Mouse (Mus musculus): ENCODE measurements at regions not wholly inside any gene's neighbourhood (a gene's known extent, or its start where the extent isn't known, plus 50 kb on each side); places are given as distances from the start of the nearest gene placed in this dataset.

- ATAC-seq (ENCODE audit: insufficient read depth): no peak
- Histone ChIP-seq H3K27me3 (ENCODE audit: insufficient read depth, low read length) (no peaks in the 10 kb centered on the region), H3K4me3 (ENCODE audit: low read depth, low read length) (no peak overlapping the region), H3K4me2 (no peak overlapping the region), H3K9me3 (ENCODE audit: low read depth, low read length) (no peaks in the 10 kb centered on the region), H3K9ac (no peak overlapping the region), H3K27ac (ENCODE audit: low read depth) (no peak overlapping the region), H3K4me1 (ENCODE audit: insufficient read depth) (no peaks in the 10 kb centered on the region), H3K36me3 (ENCODE audit: insufficient read depth) (no peaks in the 10 kb centered on the region)
- TF ChIP-seq CTCF (IDR thresholded peaks at IDR 0.05; ENCODE audit: low read depth): no peak
- 69% methylated on average over 2 of the region's 2 CpGs for WGBS
- no peak for DNase-seq
Observed at GRCm38 (mm10) chr1:151109333-151109732, 73.0 kb upstream of the Gm47985 start.

GRCm38 (mm10) chr1:151110412-151110811 lies 71.9 kb upstream of the Gm47985 start:
- WGBS: 66% methylated on average over 4 of the region's 4 CpGs

DNA sequence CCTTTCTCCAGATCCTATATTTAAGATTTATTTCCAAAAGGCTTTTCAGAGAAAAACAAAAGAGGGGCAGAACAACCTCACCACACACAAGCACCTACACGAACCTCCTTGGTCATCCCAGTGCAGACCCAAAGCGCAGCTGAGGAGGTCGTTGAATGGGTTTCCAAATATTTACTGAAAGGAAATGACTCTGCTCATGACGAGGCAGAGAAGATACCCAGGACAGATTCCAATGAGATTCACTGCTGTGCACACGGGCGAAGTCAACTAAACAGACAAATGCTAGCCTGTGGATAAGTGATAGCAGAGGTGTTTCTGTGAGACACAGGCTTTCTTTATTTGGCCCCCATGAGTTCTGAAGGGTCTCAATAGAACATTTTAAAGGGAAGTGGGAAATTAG lies 70.7 kb upstream of the Gm47985 start:
- Histone ChIP-seq H3K4me2 (no peak overlapping the region), H3K36me3 (ENCODE audit: insufficient read depth) (no peaks in the 10 kb centered on the region), H3K9ac (no peak overlapping the region), H3K9me3 (ENCODE audit: low read depth, low read length) (no peaks in the 10 kb centered on the region), H3K27me3 (ENCODE audit: insufficient read depth, low read length) (no peaks in the 10 kb centered on the region), H3K4me1 (ENCODE audit: insufficient read depth) (no peaks in the 10 kb centered on the region), H3K27ac (ENCODE audit: low read depth) (no peak overlapping the region), H3K4me3 (ENCODE audit: low read depth, low read length) (no peak overlapping the region)
- 18% methylated on average over 6 of the region's 6 CpGs for WGBS
- no peak for DNase-seq
- no peak for TF ChIP-seq CTCF (IDR thresholded peaks at IDR 0.05; ENCODE audit: low read depth)
- ATAC-seq (ENCODE audit: insufficient read depth): no peak

More at GRCm38 (mm10) chr1:151110412-151110811, 71.9 kb upstream of the Gm47985 start:
- Histone ChIP-seq H3K9me3 (ENCODE audit: low read depth, low read length) (no peaks in the 10 kb centered on the region), H3K4me2 (no peak overlapping the region), H3K27me3 (ENCODE audit: insufficient read depth, low read length) (no peaks in the 10 kb centered on the region), H3K36me3 (ENCODE audit: insufficient read depth) (no peaks in the 10 kb centered on the region), H3K9ac (no peak overlapping the region), H3K27ac (ENCODE audit: low read depth) (no peak overlapping the region), H3K4me1 (ENCODE audit: insufficient read depth) (no peaks in the 10 kb centered on the region), H3K4me3 (ENCODE audit: low read depth, low read length) (no peak overlapping the region)
- ATAC-seq (ENCODE audit: insufficient read depth) (no peak), DNase-seq (peak; percentile 15)
- no peak for TF ChIP-seq CTCF (IDR thresholded peaks at IDR 0.05; ENCODE audit: low read depth)

GRCm38 (mm10) chr1:151112390-151112789 lies 69.9 kb upstream of the Gm47985 start:
- Histone ChIP-seq H3K27ac (ENCODE audit: low read depth) (no peak overlapping the region), H3K27me3 (ENCODE audit: insufficient read depth, low read length) (no peaks in the 10 kb centered on the region), H3K9me3 (ENCODE audit: low read depth, low read length) (no peaks in the 10 kb centered on the region), H3K9ac (no peak overlapping the region), H3K4me3 (ENCODE audit: low read depth, low read length) (no peak overlapping the region), H3K4me2 (no peak overlapping the region), H3K36me3 (ENCODE audit: insufficient read depth) (no peaks in the 10 kb centered on the region), H3K4me1 (ENCODE audit: insufficient read depth) (no peaks in the 10 kb centered on the region)
- DNase-seq (no peak), ATAC-seq (ENCODE audit: insufficient read depth) (no peak)
- TF ChIP-seq CTCF (IDR thresholded peaks at IDR 0.05; ENCODE audit: low read depth): no peak
- 28% methylated on average over 2 of the region's 2 CpGs for WGBS

GRCm38 (mm10) chr1:151113199-151113598 lies 69.1 kb upstream of the Gm47985 start:
- Histone ChIP-seq H3K4me2 (no peak overlapping the region), H3K4me1 (ENCODE audit: insufficient read depth) (no peaks in the 10 kb centered on the region), H3K36me3 (ENCODE audit: insufficient read depth) (no peaks in the 10 kb centered on the region), H3K27ac (ENCODE audit: low read depth) (no peak overlapping the region), H3K9me3 (ENCODE audit: low read depth, low read length) (no peaks in the 10 kb centered on the region), H3K9ac (no peak overlapping the region), H3K27me3 (ENCODE audit: insufficient read depth, low read length) (no peaks in the 10 kb centered on the region), H3K4me3 (ENCODE audit: low read depth, low read length) (no peak overlapping the region)
- no peak for TF ChIP-seq CTCF (IDR thresholded peaks at IDR 0.05; ENCODE audit: low read depth)
- ATAC-seq (ENCODE audit: insufficient read depth) (no peak), DNase-seq (no peak)
- WGBS: 60% methylated on average over 2 of the region's 2 CpGs

GRCm38 (mm10) chr1:151118530-151118929 lies 63.8 kb upstream of the Gm47985 start:
- DNase-seq: no peak
- WGBS: 53% methylated on average over 4 of the region's 4 CpGs

GRCm38 (mm10) chr1:151118982-151119381 lies 63.4 kb upstream of the Gm47985 start:
- DNase-seq (no peak), ATAC-seq (ENCODE audit: insufficient read depth) (no peak)
- H3K4me3 ChIP-seq (ENCODE audit: low read depth, low read length): no peak overlapping the region
- no peak overlapping the region for H3K27ac ChIP-seq (ENCODE audit: low read depth)
- TF ChIP-seq CTCF (IDR thresholded peaks at IDR 0.05; ENCODE audit: low read depth): 0 out of 2 replicates have a peak, but pooled peaks have one; percentile 9
- no peaks in the 10 kb centered on the region for H3K4me1 ChIP-seq (ENCODE audit: insufficient read depth)
- no peak overlapping the region for H3K4me2 ChIP-seq
- no peaks in the 10 kb centered on the region for H3K9me3 ChIP-seq (ENCODE audit: low read depth, low read length)
- no peaks in the 10 kb centered on the region for H3K27me3 ChIP-seq (ENCODE audit: insufficient read depth, low read length)
- 69% methylated on average over 4 of the region's 4 CpGs for WGBS
- no peaks in the 10 kb centered on the region for H3K36me3 ChIP-seq (ENCODE audit: insufficient read depth)
- no peak overlapping the region for H3K9ac ChIP-seq

More at GRCm38 (mm10) chr1:151118530-151118929, 63.8 kb upstream of the Gm47985 start:
- H3K4me2 ChIP-seq: no peak overlapping the region
- no peak for TF ChIP-seq CTCF (IDR thresholded peaks at IDR 0.05; ENCODE audit: low read depth)
- H3K9ac ChIP-seq: no peak overlapping the region
- H3K4me3 ChIP-seq (ENCODE audit: low read depth, low read length): no peak overlapping the region
- ATAC-seq (ENCODE audit: insufficient read depth): peak; percentile 35; the same call in 1 of the 2 replicates
- H3K36me3 ChIP-seq (ENCODE audit: insufficient read depth): no peaks in the 10 kb centered on the region
- no peaks in the 10 kb centered on the region for H3K9me3 ChIP-seq (ENCODE audit: low read depth, low read length)
- no peaks in the 10 kb centered on the region for H3K4me1 ChIP-seq (ENCODE audit: insufficient read depth)
- H3K27ac ChIP-seq (ENCODE audit: low read depth): no peak overlapping the region
- no peaks in the 10 kb centered on the region for H3K27me3 ChIP-seq (ENCODE audit: insufficient read depth, low read length)

DNA sequence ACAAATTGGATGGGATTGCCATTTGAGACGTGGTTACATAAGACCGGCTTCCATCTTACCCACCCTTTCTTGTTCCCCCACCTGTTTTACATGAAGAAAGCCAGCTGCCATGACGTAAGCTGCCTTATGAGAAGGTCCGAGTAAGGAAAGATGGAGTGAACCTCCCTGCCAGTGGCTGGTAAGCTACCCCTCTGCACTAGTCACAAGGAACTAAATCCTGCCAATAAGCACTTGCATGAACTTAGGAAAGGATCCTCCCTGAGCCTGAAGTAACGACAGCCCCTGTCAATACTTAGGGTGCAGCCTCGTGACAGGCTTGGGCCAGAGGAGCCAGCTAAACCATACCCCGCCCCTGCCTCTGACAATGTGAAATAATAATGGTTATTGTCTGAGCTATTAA lies 62.8 kb upstream of the Gm47985 start:
- H3K27ac ChIP-seq (ENCODE audit: low read depth): no peak overlapping the region
- H3K4me3 ChIP-seq (ENCODE audit: low read depth, low read length): no peak overlapping the region
- no peak for DNase-seq
- no peak overlapping the region for H3K9ac ChIP-seq
- no peak for ATAC-seq (ENCODE audit: insufficient read depth)
- H3K27me3 ChIP-seq (ENCODE audit: insufficient read depth, low read length): no peaks in the 10 kb centered on the region
- no peaks in the 10 kb centered on the region for H3K9me3 ChIP-seq (ENCODE audit: low read depth, low read length)
- no peak overlapping the region for H3K4me2 ChIP-seq
- H3K4me1 ChIP-seq (ENCODE audit: insufficient read depth): no peaks in the 10 kb centered on the region
- 73% methylated on average over 7 of the region's 7 CpGs for WGBS
- no peak for TF ChIP-seq CTCF (IDR thresholded peaks at IDR 0.05; ENCODE audit: low read depth)
- no peaks in the 10 kb centered on the region for H3K36me3 ChIP-seq (ENCODE audit: insufficient read depth)
